Mouse (Mus musculus): ENCODE data around the gene Fcrl5.

Fcrl5 gene

GRCm38 (mm10) chr3:87533667-87534378 lies 98.2 kb downstream of the Fcrl5 start:
- DNase-seq = peak in 1 of 2 experiments; percentile 15

GRCm38 (mm10) chr3:87538034-87538433 lies 102.5 kb downstream of the Fcrl5 start:
- DNase-seq = no peak

- DNase-seq = no peak
Measured at GRCm38 (mm10) chr3:87540028-87540675, 104.6 kb downstream of the Fcrl5 start.

- no peak for DNase-seq
Measured at GRCm38 (mm10) chr3:87540714-87541113, 105.1 kb downstream of the Fcrl5 start.

GRCm38 (mm10) chr3:87542481-87543215 lies 107.1 kb downstream of the Fcrl5 start:
- no peak for DNase-seq

- no peak for DNase-seq
Measured at GRCm38 (mm10) chr3:87545554-87545953, 110.0 kb downstream of the Fcrl5 start.

GRCm38 (mm10) chr3:87546291-87546721 lies 110.7 kb downstream of the Fcrl5 start:
- DNase-seq = no peak

GRCm38 (mm10) chr3:87549908-87550307 lies 114.3 kb downstream of the Fcrl5 start:
- no peak for DNase-seq
